Mouse (Mus musculus): ENCODE data around the gene Cald1. TPM values are rescaled to one million over a fixed set of nuclear protein-coding genes. Genes with fewer than 3 reads are reported as not detected.

Gene Cald1
- total RNA-seq, 2 experiments from 2014 or later, result 23.9 to 39.9 TPM

GRCm38 (mm10) chr6:34593353-34593752 lies 4.9 kb upstream of the Cald1 start:
- intact Hi-C loops (cut with DNase I), result no loop called here

GRCm38 (mm10) chr6:34597316-34597715 lies 984 bp upstream of the Cald1 start:
- no peak overlapping the region; the same call in 1 of the 2 replicates for H3K4me3 ChIP-seq
- no peak for TF ChIP-seq CTCF (IDR thresholded peaks at IDR 0.05)
- intact Hi-C loops (cut with DNase I), result loop anchor here (5.0 kb wide), 1 partner anchor 50 kb away; no protein-coding TSS in a partner anchor

More at GRCm38 (mm10) chr6:34593353-34593752, 4.9 kb upstream of the Cald1 start:
- H3K4me3 ChIP-seq, result no peak overlapping the region
- DNase-seq, result no peak
- no peak overlapping the region for H3K27ac ChIP-seq
- no peak for TF ChIP-seq CTCF (IDR thresholded peaks at IDR 0.05)

DNA sequence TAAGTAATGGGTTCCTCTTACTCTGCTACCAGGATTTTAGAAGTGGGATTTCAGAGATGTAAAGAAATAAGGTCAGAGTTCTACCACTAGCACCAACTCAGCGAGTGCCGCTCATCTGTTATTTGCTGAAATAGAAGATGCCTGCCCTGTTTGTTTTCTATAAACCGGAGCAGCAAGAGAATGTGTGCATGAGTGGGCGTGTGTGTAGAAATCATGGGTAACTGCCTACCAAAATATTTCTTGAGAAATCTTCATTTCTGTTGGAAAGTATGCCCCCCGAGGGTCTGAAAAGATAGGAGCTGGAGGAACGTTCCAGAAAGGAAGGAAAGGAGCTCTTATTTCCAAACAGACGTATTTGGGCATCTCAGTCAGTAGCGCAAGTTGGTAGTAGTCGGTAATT lies 871 bp downstream of the Cald1 start:
- intact Hi-C loops (cut with DNase I), result loop anchor here (5.0 kb wide), 1 partner anchor 52 kb away; no protein-coding TSS in a partner anchor

More at GRCm38 (mm10) chr6:34597316-34597715, 984 bp upstream of the Cald1 start:
- no peak for DNase-seq
- peak overlapping the region; percentile 83 for H3K27ac ChIP-seq

DNA sequence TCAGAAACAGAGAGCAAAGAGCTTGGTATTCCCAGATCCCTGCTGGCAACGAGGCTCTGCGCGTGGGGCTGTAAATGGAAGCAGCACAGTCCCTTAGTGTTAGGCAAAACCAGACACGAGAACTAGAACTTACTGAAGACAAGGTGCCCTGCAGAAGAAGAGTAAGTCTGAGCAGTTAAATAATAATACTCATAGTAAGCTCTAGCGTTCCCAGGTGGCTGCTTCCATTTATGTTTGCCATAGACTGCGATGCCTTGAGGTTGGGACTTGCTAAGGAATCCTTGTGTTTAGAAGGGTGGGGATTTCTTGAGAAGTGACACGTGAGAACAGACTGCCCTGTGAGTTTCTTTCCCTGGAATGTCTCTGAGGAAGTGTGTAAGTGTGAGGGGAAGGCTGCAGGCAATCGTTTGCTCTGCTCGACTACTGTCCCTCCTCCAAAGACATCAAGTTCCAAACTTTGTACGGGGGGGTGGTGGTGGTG lies 1.4 kb downstream of the Cald1 start:
- Histone ChIP-seq H3K27ac (peak overlapping the region; percentile 83), H3K4me3 (peak overlapping the region; percentile 75)
- DNase-seq, result no peak
- intact Hi-C loops (cut with DNase I), result loop anchor here (5.0 kb wide), 1 partner anchor 52 kb away; no protein-coding TSS in a partner anchor
- no peak for TF ChIP-seq CTCF (IDR thresholded peaks at IDR 0.05)

More for the DNA sequence above, 871 bp downstream of the Cald1 start:
- peak overlapping the region; percentile 75 for H3K4me3 ChIP-seq
- no peak for TF ChIP-seq CTCF (IDR thresholded peaks at IDR 0.05)
- peak overlapping the region; percentile 83 for H3K27ac ChIP-seq
- DNase-seq, result no peak

DNA sequence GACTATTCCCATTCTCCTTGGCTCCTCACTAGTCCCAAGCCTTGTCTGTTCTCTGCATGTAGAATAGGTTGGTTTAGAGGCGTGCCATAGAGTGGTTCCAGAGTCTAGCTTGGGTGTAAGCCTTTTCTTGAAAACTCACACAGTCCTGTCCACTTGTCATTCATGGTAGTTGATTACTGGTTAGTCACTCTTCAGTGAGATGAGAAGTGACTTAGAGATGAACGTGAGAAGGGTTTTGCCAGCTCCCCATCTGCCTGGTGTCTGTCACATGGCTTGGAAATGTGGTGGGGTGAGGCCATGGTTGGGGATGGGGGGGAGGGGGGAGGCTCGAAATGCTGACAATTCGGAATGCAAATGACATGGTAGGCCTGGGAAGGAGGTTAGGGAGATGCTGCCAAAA lies 2.5 kb downstream of the Cald1 start:
- Histone ChIP-seq H3K27ac (peak overlapping the region; percentile 83), H3K4me3 (peak overlapping the region; percentile 75)
- intact Hi-C loops (cut with DNase I), result no loop called here
- TF ChIP-seq CTCF (IDR thresholded peaks at IDR 0.05), result no peak
- DNase-seq, result no peak

GRCm38 (mm10) chr6:34602091-34602490 lies 3.8 kb downstream of the Cald1 start:
- intact Hi-C loops (cut with DNase I), result no loop called here
- DNase-seq, result no peak
- peak overlapping the region; percentile 33 for H3K4me3 ChIP-seq
- peak overlapping the region; percentile 51 for H3K27ac ChIP-seq
- TF ChIP-seq CTCF (IDR thresholded peaks at IDR 0.05), result no peak

- Histone ChIP-seq H3K27ac (peak overlapping the region; percentile 77), H3K4me3 (no peak overlapping the region)
- intact Hi-C loops (cut with DNase I), result loop anchor here (5.0 kb wide), 2 partner anchors 101 to 151 kb away; no protein-coding TSS in a partner anchor
- TF ChIP-seq CTCF (IDR thresholded peaks at IDR 0.05), result no peak
- DNase-seq, result no peak
Measured at GRCm38 (mm10) chr6:34606407-34606806, 8.1 kb downstream of the Cald1 start.

DNA sequence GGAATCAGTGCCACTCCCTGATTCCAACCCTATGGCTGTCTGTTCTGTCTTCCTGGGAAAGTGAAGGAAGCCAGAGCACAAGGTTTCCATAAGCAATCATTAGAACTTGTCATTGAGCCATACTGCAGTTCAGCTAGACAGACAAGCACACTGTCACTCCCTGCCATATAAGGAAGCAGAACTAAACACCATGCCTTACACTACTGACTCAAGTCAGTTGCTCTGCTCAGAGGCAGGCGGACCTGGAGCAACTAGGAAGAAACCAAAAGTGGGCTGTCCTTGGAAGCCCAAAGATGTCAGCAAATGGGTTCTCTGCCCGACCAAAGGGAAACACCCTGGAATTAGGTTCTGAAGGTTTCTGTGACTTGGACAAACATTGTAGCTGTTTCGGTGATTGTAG lies 10.3 kb downstream of the Cald1 start:
- Histone ChIP-seq H3K4me3 (no peak overlapping the region), H3K27ac (peak overlapping the region; percentile 79)
- intact Hi-C loops (cut with DNase I), result loop anchor here (5.0 kb wide), 2 partner anchors 99 to 149 kb away; no protein-coding TSS in a partner anchor
- no peak for DNase-seq
- TF ChIP-seq CTCF (IDR thresholded peaks at IDR 0.05), result no peak

- intact Hi-C loops (cut with DNase I), result loop anchor here (5.0 to 10.0 kb wide), 4 partner anchors 77 to 255 kb away; partner anchors contain the start of gene Tmem140
- Histone ChIP-seq H3K4me3 (peak overlapping the region; percentile 63), H3K27ac (peak overlapping the region; percentile 79)
- DNase-seq, result peak; percentile 71
- TF ChIP-seq CTCF (IDR thresholded peaks at IDR 0.05), result no peak
Measured at GRCm38 (mm10) chr6:34609892-34610829, 11.9 kb downstream of the Cald1 start.

- TF ChIP-seq CTCF (IDR thresholded peaks at IDR 0.05), result no peak
- no peak for DNase-seq
- Histone ChIP-seq H3K27ac (peak overlapping the region; percentile 79; the same call in 1 of the 2 replicates), H3K4me3 (no peak overlapping the region)
- intact Hi-C loops (cut with DNase I), result loop anchor here (5.0 to 10.0 kb wide), 2 partner anchors 74 to 252 kb away; partner anchors contain the start of gene Tmem140
Measured at GRCm38 (mm10) chr6:34613122-34613521, 14.8 kb downstream of the Cald1 start.

GRCm38 (mm10) chr6:34615419-34615818 lies 17.1 kb downstream of the Cald1 start:
- DNase-seq, result no peak
- no peak overlapping the region for H3K27ac ChIP-seq
- H3K4me3 ChIP-seq, result no peak overlapping the region
- intact Hi-C loops (cut with DNase I), result loop anchor here (10.0 kb wide), 1 partner anchor 249 kb away; the partner anchor contains the start of gene Tmem140
- no peak for TF ChIP-seq CTCF (IDR thresholded peaks at IDR 0.05)

GRCm38 (mm10) chr6:34619494-34619893 lies 21.2 kb downstream of the Cald1 start:
- Histone ChIP-seq H3K4me3 (no peak overlapping the region), H3K27ac (peak overlapping the region; percentile 66)
- intact Hi-C loops (cut with DNase I), result loop anchor here (10.0 kb wide), 1 partner anchor 245 kb away; the partner anchor contains the start of gene Tmem140
- DNase-seq, result no peak
- no peak for TF ChIP-seq CTCF (IDR thresholded peaks at IDR 0.05)
